Mouse (Mus musculus) retina, adult 2 months (tissue): ENCODE measurements around the gene Lysmd4.

Source experiments
- DNase-seq: peaks from one replicate; pipeline ENCODE4 v3.0.0-alpha.2; 2012; ENCODE audit warnings: low read depth, low spot score

Gene Lysmd4

DNA sequence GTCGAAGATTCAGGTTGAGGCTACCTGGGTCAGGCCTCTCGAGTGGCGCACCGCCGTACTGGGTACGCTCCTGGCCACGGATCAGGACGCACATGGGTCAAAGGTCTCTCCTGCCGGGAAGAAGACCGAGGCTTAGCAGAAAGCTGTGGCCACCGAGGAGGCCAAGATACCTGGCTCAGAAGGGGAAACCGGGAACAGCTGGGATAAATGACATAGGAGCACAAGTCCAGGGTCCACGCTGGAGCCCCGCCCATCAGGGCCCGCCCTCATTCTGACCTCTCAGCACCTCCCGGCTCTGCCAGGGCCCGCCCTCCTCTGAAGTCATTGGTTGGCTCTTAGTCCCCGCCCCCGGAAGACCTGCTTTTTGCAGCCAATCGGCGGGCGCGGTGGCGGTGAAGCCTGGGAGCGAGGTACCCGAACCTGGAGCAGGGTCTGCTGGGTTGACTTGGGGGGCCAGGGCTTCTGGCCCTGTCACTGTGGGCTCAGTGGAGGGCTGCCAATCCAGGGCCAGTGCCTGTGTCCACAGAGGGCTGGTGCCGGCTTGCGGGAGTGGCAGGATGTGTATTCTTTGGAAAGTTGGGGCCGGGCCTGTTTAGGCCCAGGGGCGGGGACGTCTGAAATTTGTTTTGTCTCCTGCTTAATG is at the start of gene Lysmd4:
TSS of gene Lysmd4 (plus strand) at position 325 of the 643 bp plus-strand sequence.
- DNase-seq, result peak; percentile 74

DNA sequence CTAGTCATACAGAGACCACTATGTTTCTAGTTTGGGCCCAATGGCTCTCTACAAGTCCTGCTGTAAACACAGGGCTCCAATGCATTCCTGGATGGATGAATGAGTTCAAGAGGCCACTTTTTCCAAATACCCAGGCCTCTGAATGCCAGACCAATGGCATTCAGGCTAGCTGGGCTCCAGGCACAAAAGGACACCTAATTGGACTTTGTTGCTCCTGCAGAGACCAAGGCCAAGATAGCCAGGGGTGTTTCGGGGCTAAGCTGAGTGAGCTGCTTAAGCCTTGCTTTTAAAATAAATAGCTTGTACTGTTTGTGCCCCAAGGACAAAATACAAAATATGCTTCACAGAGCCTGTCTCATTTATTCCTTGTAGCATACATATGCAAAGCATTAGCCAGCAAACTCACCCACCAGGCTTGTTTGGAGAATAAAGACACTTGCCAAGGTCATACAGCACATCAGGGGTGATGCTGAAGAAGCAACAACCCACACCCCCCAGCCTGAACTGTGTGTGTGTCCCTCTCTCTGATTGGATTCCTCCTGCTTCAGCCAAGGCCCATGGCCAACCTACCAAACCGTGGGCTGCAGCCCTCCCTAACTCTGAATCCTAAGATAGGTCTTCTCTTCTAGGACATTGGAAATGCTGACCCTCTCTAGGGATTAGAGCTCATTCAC is 48.7 kb upstream of the Lysmd4 start:
- no peak for DNase-seq

DNA sequence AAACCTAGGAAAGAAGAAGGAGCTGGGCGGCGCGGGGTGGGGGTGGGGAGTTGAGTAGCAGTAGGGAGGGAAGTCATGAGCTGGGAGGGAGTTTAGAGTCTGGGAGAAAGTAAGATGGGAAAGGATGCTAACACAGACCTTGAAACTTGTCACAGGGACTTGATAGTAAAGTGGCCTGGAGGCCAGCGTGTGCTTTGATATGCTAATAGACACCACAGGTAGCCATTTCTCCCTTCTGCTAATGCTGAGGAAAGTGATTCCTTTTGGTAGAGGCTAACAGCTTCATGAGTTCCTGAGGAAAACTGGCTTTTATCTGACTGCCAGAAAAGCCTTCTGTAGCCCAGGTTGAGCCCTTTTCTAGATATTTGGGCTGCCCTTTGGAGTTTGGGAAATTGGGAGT is 38.6 kb upstream of the Lysmd4 start:
- no peak for DNase-seq

DNA sequence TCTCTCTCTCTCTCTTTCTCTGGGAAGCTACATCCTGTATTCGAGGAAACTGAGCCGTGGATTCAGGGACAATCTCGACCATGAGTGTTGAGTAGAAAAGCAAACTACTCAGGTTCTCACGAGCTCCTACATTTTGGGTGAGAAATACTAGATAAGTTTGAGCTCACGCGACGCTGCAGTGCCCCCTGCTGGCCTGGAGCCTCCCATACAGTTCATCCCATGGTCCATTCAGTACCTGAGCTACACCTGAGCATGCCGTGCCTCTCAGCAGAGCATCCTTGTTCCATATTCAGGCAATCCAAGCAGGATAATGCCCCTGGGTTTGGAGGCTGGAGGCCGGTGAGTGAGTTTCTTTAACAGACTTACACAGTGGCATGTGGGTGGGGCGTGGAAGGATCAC is 22.9 kb upstream of the Lysmd4 start:
- peak; percentile 30 for DNase-seq

DNA sequence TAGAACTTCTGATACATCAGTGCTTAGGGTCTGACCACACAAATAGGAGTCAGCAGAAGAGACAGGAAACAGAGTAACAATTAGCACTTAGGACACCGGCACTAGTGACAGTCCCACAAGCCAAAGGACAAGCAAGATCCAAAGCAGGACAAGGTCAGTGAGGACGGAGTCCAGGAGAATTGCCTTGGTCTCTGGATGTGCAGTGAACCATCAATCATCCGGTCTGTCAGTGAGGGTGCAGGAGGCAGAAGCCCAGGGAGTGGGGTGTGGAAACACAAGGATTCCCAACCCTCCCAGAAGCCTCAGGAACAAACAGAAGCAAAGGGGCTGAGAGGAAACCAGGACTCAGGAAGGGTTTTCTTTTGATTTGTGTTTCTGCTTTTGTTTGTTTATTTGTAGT is 18.7 kb upstream of the Lysmd4 start:
- DNase-seq, result no peak

DNA sequence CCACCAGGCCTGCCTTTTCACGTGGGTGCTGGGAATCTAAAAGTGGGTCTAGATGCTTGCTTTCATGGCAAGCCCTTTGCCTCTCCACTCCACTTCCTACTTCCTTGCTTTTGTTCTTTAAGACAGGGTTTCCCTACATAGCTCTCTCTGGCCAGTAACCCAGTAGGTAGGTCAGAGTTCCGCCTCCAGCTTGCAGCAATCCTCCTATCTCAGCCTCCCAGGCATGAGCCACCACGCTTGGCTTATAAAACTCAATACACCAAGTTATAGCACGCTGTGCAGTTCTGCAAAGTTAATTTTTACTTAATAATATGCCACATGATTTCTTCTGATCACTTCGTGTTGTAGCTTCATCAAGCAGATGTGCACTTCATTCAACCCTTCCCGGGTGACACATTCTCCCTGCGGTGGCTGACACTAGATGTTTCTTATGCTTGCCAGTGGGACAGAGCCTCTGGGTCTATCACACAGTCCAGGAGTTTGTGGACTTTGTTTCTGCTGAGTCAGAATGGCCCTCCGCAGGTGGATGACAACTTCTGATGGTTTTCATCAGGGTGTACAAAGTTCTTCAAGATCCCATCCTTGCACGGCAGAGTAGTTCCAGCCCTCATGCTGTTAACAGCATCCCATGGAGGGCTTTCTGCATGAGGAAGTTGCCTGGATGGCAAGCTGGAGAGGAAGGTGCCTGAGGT is 16.5 kb upstream of the Lysmd4 start:
- DNase-seq, result no peak

DNA sequence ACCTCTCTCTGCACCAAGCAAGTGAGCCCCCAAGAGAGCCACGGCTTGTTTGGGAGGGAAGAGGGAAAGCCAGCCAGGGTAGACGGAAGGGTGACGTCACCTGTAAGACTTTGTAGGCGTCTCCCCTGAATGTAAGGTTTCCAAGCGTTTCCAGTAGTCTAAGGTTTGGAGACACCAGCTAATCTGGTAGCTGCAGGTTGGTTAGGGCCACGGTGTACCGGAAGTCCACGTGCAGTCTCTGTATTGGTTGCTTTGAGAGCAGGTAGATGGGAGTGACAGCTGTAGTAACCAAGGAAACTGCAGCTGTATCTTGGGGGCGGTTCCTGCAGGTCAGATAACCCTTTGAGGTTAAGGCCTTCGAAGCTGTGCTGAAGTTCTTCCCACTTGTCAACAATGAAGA is 15.8 kb upstream of the Lysmd4 start:
- DNase-seq, result no peak

DNA sequence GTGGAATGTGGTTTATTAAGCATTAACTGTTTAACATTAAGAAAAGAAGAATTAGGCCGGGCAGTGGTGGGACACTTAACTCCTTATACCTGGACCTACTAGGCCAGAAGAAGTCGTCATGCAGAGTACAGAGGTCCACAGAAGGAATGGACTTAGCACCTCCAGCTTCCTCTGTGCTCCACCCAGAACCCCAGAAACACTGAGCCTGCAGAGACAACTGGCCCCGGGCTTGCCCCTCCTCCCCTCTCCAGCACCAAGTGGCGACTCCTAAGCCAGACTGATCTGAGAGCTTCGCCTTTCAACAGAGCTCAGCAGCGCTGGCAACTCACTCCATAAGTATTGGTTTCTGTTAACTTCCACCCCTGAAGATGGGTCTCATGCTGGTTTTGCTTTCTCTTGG is 14.6 kb upstream of the Lysmd4 start:
- DNase-seq, result no peak

DNA sequence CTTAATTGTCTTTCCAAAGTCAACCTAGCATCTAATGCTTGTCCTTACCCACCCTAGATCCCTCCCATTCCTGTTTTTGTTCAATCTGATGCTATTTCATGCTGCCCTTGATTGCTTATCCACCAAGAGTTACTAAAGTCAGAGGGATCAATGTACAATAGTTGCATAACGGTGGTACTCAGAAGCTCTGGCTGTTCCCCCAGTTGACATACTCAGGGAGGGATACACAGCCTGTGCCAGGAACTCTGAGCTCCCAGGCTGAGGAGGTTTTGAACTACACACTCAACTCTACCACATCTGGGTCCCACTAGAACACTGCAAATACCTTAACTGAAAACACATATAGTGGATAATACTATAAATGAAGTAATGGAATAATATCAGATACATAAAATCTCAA is 14.0 kb upstream of the Lysmd4 start:
- no peak for DNase-seq

DNA sequence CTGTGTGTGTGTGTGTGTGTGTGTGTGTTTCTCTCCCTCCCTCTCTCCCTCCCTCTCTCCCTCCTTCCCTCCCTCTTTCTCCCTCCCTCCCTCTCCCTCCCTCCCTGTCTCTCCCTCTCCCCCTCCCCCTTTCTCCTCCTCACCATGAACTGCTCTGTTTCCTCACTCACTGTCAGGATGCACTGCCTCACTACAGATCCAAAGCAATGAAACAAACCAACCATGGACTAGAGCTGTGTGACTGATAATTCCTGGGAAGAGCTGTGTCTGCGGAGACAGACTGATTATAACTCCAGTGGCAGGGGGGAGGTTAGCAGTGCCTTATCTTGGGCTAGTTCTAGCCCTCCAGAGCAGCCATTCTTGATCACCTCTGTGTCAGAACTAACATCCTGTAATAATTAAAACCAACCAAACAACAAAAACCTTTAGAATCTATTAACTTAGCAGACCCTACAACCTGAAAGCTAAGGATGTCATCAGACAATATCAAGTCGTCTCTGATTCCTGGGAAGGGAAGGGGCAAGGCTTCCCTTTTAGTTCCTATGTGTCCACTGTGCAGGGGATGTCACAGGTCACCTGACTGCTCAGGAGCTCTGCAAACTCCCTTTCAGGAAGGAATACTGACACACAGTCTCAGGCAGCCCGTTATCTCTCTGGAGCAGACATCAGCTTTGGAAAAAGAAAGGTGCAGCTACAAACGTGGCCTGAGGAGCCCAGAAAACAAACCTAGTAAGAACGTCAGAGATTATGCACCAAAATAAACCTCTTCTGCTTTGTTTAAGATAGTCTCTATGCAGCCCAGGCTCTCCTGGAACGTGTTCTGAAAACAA is 12.1 kb upstream of the Lysmd4 start:
- DNase-seq, result no peak

DNA sequence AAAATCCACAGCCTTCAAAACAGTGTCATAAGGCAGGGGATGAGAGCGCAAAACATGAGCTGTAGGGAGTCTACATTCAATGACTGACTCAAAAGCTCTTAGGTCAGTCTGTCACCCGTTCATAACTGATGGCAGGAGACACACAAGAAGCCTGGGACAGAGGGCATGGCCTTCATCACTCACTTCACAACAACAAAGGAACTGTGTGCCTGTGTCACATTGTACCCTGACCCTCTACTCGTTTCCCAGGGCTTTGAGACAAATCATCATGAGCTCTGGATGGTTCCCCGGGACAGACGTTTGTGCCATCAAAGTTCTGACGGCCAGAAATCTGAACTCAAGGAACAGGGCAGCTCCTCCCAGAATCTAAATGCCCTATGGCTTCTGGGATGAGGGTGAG is 11.0 kb upstream of the Lysmd4 start:
- DNase-seq, result no peak

DNA sequence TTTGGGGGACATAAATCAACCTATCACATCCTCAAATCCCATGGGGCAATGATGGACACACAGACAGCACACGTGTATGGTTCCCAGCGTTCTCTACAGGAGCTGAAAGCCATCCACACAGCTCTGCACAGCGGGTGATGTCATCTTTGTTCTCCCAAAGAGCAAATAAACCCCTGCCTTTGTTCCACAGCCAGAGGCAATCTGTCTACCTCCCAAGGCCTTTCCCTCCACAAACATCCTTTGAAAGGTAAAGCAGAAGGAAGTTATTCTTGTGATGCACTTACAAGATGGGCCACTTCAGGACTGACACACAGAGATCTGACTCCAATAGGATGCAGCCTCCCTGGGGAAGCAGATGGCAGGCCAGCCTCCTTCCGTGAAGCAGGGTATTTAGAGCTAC is 10.4 kb upstream of the Lysmd4 start:
- DNase-seq, result no peak

DNA sequence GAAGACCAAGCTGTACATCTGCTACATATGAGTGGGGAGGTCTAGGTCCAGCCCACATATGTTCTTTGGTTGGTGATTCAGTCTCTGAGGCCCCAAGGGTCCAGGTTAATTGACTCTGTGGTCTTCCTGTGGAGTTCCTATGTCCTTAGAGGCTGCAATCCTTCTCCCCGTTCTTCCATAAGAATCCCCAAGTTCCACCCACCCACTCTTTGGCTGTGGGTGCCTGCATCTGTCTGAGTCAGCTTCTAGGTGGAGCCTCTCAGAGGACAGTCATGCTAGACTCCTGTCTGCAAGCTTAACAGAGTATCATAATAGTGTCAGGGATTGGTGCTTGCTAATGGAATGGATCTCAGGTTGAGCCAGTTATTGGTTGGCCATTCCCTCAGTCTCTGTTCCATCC is 8.8 kb upstream of the Lysmd4 start:
- no peak for DNase-seq

DNA sequence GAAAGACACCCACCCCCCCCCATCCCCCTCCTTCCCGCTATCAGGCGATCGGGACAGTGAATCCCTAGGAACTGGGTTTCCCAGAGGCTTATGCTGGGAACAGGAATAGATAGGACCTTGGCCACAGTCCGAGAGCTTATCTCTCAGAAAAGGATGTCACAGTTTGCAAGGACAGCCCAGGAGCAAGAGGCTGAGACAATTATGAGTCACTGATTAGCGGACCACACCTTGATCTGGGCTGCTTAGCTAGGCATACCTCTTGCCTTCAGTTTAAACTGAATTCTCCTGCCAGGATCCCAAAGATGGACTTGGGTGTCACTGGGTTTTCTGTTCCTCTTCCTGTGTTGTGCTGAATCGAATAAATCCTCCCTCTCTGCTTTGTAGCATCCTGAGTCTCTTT is 6.0 kb upstream of the Lysmd4 start:
- DNase-seq, result no peak

DNA sequence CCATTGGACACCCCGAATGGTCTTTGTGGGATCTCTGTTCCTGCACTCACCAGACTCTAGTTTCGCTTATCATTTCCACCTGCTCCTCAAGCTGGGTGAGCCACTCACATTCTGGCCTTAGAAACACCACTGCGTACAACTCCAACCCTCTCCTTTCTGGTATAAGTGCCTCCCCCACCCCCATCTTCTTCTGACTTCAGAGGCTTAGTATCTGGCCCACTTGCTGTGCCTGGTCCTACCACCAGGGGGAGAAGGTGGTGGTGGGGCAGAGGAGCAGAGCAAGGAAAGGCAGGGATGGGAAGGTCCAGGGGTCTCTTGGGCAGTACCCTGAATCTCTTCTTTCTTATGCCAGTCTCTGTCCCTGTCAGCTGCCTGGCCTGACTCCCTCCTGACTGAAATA is 5.3 kb upstream of the Lysmd4 start:
- no peak for DNase-seq

DNA sequence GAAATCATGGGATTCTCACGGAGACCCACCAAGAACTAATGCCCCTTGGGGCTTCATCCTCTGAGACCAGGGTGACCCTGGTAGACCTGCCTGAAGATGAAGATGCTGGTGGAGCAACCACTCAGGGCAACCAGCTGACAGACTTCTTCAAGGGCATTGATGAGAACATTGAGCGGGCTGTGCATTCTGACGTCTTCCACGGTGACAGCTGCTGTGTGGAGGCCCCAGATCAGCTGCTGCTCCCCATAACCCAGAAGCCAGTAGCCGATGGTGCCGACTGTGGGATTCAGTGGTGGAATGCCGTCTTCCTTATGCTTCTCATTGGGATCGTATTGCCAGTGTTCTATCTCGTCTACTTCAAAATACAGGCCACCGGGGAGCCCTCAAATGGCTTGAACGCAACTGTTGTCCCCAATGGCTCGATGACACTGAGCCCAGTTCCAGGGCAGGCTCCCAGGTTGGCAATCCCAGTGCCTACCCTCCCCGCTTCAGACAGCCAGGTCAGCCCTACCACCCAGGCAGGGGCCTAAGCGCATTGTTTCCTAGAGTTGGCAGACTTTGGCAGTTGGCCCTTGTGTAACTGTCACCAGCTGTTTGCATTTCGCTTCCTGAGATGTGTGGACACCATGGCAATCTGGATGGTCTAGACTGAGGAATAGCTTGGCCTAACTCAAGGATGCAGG is 3.7 kb downstream of the Lysmd4 start:
- no peak for DNase-seq

DNA sequence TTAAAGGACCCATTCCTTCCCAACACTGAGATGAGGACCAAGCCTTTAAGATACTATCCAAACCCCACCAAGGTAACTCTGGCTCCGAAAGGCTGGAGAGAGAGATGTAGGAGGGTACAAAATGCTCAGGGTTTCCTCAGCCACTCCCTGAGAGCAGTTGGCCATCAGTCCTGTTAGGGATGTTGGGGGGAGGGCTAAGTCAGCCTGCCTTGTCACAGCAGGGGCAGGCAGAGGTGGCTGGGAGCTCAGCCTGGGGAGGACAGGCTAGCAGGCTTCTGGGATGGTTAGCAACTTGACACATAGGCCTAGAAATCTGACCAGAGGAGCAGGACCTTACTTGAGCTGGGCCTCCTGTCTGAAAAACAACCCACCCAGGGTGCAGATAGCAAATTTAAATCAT is 5.2 kb downstream of the Lysmd4 start:
- no peak for DNase-seq

DNA sequence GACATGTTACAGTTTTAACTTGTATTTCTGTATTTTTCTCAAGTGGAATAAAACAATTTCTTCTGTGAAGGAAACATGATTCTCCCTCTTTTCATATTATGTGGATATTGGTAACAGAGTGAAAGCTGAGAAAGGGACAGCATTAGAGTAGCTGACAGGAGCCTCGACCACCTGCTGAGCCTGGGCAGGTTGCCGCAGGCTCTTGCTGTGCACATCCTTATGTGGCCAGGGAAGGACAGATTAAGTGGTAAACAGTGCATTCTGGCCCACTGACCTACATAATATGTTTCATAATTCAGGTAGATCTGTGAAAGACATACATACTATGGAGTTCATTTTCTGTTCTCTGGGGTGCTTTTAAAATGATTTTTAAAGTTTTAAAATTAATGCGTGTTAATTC is 6.0 kb downstream of the Lysmd4 start:
- no peak for DNase-seq

DNA sequence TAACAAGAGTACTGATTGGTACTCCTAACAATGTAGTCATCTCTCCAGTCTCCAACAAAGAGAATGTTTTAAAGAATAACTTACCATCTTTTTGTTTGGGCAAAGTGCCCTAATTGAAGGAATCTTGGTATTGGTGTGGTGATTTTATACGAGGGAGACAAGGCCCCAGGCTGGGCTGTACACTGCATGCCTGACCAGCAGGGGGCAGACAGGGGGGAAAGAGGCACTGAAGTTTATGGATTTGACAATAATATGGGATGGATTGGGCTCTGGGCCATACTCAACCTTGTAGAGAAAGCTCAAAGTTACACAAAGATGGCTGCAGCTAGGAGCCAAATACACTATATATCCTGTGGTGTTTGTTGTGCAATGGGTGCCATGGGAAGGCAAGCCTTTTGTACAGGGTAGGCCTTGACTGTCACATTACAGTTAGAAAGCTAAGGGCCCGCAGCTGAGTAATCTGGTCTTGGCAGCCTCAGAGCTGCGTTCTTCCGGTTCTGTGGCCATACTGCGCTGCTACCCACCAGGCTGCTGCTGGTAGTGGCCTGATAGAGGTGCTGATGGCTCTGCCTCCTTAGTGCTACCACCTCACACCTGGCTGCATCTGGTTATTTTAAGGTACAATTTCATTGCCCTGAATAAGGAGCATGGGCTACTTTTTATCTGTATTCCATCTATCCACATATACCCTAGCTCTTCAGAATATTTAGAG is 6.7 kb downstream of the Lysmd4 start:
- DNase-seq, result no peak

DNA sequence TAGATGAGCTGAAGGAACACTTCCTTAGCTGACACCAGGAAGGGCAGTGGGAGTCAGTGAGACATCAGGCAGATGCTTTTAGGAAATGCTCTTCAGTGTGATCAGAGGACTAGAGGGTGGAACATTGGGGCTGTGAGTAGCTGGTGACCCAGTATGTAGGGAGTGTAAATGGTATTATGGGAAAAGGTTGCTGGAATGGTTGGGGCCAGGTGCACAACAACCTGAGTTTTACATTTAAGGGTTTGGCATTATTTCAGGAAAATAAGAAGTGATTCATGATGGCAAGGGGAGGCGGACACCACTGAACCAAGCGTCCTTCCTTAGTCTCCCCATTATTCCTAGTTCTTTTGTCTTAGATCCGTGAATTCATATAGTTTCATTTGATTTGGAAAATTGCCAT is 7.4 kb downstream of the Lysmd4 start:
- DNase-seq, result no peak

DNA sequence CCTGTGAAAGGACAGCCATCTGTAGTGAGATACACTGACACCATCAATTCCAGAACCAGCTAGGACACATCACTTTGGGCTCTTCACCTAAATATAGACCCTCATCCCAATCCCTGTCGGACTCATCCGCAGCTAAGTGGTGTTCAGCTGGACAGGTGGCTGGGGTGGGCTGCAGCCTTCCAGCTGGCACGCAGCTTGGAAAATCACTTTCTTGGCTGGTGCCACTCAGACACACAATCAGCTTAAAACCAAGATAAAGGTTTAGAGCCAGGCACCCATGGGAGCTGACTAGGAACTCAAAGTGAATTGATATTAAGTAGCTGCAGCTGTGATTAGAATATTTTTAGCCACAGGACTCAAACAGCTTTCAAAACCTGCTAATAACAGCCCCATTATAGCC is 7.9 kb downstream of the Lysmd4 start:
- no peak for DNase-seq
